Mouse (Mus musculus): ENCODE measurements around the gene Cnn1. TPM values are rescaled to one million over a fixed set of nuclear protein-coding genes. Genes with fewer than 3 reads are reported as not detected.
A peak's percentile ranks its signal among the peaks of the same experiment; 100 is the strongest.

The Cnn1 gene
- total and polyA plus RNA-seq, 3 experiments: 0.06 to 0.19 TPM; not detected in 1

GRCm38 (mm10) chr9:22143108-22144037 lies 44.4 kb downstream of the Cnn1 start (continued):
- TF ChIP-seq SMC3 (IDR thresholded peaks at IDR 0.05; ENCODE audit: low read depth, low read length) (peak; percentile 100), CTCF (IDR thresholded peaks at IDR 0.05 in 2 of 3, conservative IDR thresholded peaks at IDR 0.05 in 1 of 3; ENCODE audit: control insufficient read depth in 1 of 3, insufficient read depth in 1 of 3, low read depth in 2 of 3, low read length in 3 of 3, poor library complexity in 1 of 3, severe bottlenecking in 1 of 3) (peak; percentile 100; a peak in 5 of 6 replicates), NRF1 (IDR thresholded peaks at IDR 0.05; ENCODE audit: insufficient read depth, low read depth, low read length, poor library complexity, severe bottlenecking) (0 out of 2 replicates have a peak, but pooled peaks have one; percentile 19), ELF1 (IDR thresholded peaks at IDR 0.05; ENCODE audit: low read depth, low read length) (peak; percentile 66; the same call in 1 of the 2 replicates), RCOR1 (IDR thresholded peaks at IDR 0.05; ENCODE audit: low read depth, low read length) (peak; percentile 94)

- H3K9ac ChIP-seq (ENCODE audit: control insufficient read depth, low read depth, low read length, poor library complexity, severe bottlenecking): 0 out of 2 replicates have a peak overlapping the region, but pooled peaks have one; percentile 5
- H3K4me3 ChIP-seq (ENCODE audit: control insufficient read depth in 1 of 2, insufficient read depth in 1 of 2, low read depth in 2 of 2, low read length in 2 of 2): no peak overlapping the region
- no peaks in the 10 kb centered on the region for H3K79me2 ChIP-seq (ENCODE audit: control insufficient read depth, insufficient read depth, low read length, poor library complexity)
- no peaks in the 10 kb centered on the region for H3K9me3 ChIP-seq (replicated peaks; ENCODE audit: insufficient read depth, low read length)
- no peaks in the 10 kb centered on the region for H3K27me3 ChIP-seq (ENCODE audit: control insufficient read depth in 1 of 2, insufficient read depth in 2 of 2, low read length in 2 of 2)
- H3K4me1 ChIP-seq (ENCODE audit: control insufficient read depth in 1 of 2, insufficient read depth in 2 of 2, low read length in 2 of 2): peaks cover 13 to 20% of the 10 kb centered on the region in 2 experiments
- peak overlapping the region; percentile 42 for H3K27ac ChIP-seq (ENCODE audit: control insufficient read depth, low read depth, low read length)
- H3K36me3 ChIP-seq (ENCODE audit: control insufficient read depth in 1 of 2, insufficient read depth in 2 of 2, low read length in 2 of 2): peaks cover 0 to 19% of the 10 kb centered on the region in 2 experiments; a peak in 2 of 4 replicates
- peak; percentile 87 for DNase-seq (ENCODE audit: low read depth, low spot score)
- TF ChIP-seq GABPA (IDR thresholded peaks at IDR 0.05; ENCODE audit: low read depth, low read length) (no peak), TCF12 (IDR thresholded peaks at IDR 0.05; ENCODE audit: low read depth, low read length) (peak; percentile 56; the same call in 1 of the 2 replicates), MEF2A (IDR thresholded peaks at IDR 0.05; ENCODE audit: extremely low read depth, insufficient replicate concordance, low read depth, low read length, poor library complexity, severe bottlenecking) (no peak), TAL1 (IDR thresholded peaks at IDR 0.05; ENCODE audit: low read length) (no peak), SIN3A (IDR thresholded peaks at IDR 0.05; ENCODE audit: low read length) (peak; percentile 80), E2F4 (IDR thresholded peaks at IDR 0.05; ENCODE audit: borderline replicate concordance, low read depth, low read length) (0 out of 2 replicates have a peak, but pooled peaks have one; percentile 46), MAZ (IDR thresholded peaks at IDR 0.05; ENCODE audit: low read depth, low read length) (0 out of 2 replicates have a peak, but pooled peaks have one; percentile 36), POLR2AphosphoS5 (IDR thresholded peaks at IDR 0.05; ENCODE audit: borderline replicate concordance, low read depth, low read length) (no peak), JUND (IDR thresholded peaks at IDR 0.05; ENCODE audit: low read depth, low read length) (no peak), ZKSCAN1 (IDR thresholded peaks at IDR 0.05; ENCODE audit: low read depth, low read length) (no peak), SMC3 (IDR thresholded peaks at IDR 0.05; ENCODE audit: low read depth, low read length) (peak; percentile 27), TBP (IDR thresholded peaks at IDR 0.05; ENCODE audit: low read depth, low read length) (peak; percentile 98), ZNF384 (IDR thresholded peaks at IDR 0.05; ENCODE audit: low read depth, low read length) (peak; percentile 49; the same call in 1 of the 2 replicates), HCFC1 (IDR thresholded peaks at IDR 0.05; ENCODE audit: low read depth, low read length) (peak; percentile 50; the same call in 1 of the 2 replicates), USF2 (IDR thresholded peaks at IDR 0.05; ENCODE audit: borderline replicate concordance in 1 of 2, insufficient read depth in 1 of 2, low read depth in 1 of 2, low read length in 2 of 2) (0 out of 4 replicates have a peak, but pooled peaks of 1 of the 2 experiments have one; percentile 9), RCOR1 (IDR thresholded peaks at IDR 0.05; ENCODE audit: low read depth, low read length) (peak; percentile 83), ZMIZ1 (IDR thresholded peaks at IDR 0.05; ENCODE audit: low read depth, low read length) (no peak), MYB (IDR thresholded peaks at IDR 0.05; ENCODE audit: low read depth, low read length) (peak; percentile 68), MYC (IDR thresholded peaks at IDR 0.05; ENCODE audit: low read depth, low read length) (peak; percentile 89), GATA1 (IDR thresholded peaks at IDR 0.05; ENCODE audit: low read depth, low read length) (peak; percentile 91), CHD2 (IDR thresholded peaks at IDR 0.05; ENCODE audit: low read length) (no peak), RAD21 (IDR thresholded peaks at IDR 0.05; ENCODE audit: low read depth, low read length) (no peak), NELFE (IDR thresholded peaks at IDR 0.05; ENCODE audit: low read depth, low read length) (no peak), ELF1 (IDR thresholded peaks at IDR 0.05; ENCODE audit: low read depth, low read length) (peak; percentile 78), MAX (IDR thresholded peaks at IDR 0.05; ENCODE audit: low read length) (peak; percentile 78), CTCF (IDR thresholded peaks at IDR 0.05 in 2 of 3, conservative IDR thresholded peaks at IDR 0.05 in 1 of 3; ENCODE audit: control insufficient read depth in 1 of 3, insufficient read depth in 1 of 3, low read depth in 2 of 3, low read length in 3 of 3, poor library complexity in 1 of 3, severe bottlenecking in 1 of 3) (peak in 1 of 3 experiments; percentile 28; a peak in 1 of 6 replicates), KAT2A (conservative IDR thresholded peaks at IDR 0.05; ENCODE audit: low read depth, low read length) (no peak), ETS1 (IDR thresholded peaks at IDR 0.05; ENCODE audit: low read depth, low read length) (peak; percentile 94)
Observed at GRCm38 (mm10) chr9:22144304-22144965, 45.4 kb downstream of the Cnn1 start.
